Comparison of ENCODE assay signal across 30 mouse cellular contexts in genomic region chr5:77087122-77087521, GRCm38 (mm10).
"Had no signal": no experiment of that assay in that cellular context is flagged by ENCODE, and none has a peak within 500 bp of the region (broad histone marks: within the 10 kb centered on the region; RNA-seq: fewer than 3 reads in every experiment).

No protein-coding gene starts in this region.

- H3K36me3 ChIP-seq: hindbrain, embryonic 10.5 days; hindbrain, embryonic 12.5 days; hindbrain, embryonic 13.5 days; hindbrain, embryonic 15.5 days; intestine, embryonic 15.5 days; kidney, embryonic 15.5 days had no signal

- H3K9me3 ChIP-seq: heart, embryonic 10.5 days; heart, embryonic 12.5 days; heart, embryonic 13.5 days; heart, embryonic 15.5 days; hindbrain, embryonic 10.5 days; hindbrain, embryonic 12.5 days; hindbrain, embryonic 13.5 days; hindbrain, embryonic 15.5 days; intestine, embryonic 15.5 days; kidney, embryonic 15.5 days had no signal

- H3K9ac ChIP-seq: heart, embryonic 12.5 days; heart, embryonic 13.5 days; heart, embryonic 15.5 days; hindbrain, embryonic 12.5 days; hindbrain, embryonic 13.5 days; hindbrain, embryonic 14.5 days; hindbrain, embryonic 15.5 days; intestine, embryonic 15.5 days; kidney, embryonic 15.5 days had no signal

- H3K27ac ChIP-seq: heart, embryonic 10.5 days; heart, embryonic 13.5 days; heart, embryonic 15.5 days; hindbrain, embryonic 10.5 days; hindbrain, embryonic 12.5 days; hindbrain, embryonic 13.5 days; hindbrain, embryonic 14.5 days; hindbrain, embryonic 15.5 days; hindbrain, postnatal 0 days; intestine, embryonic 15.5 days; kidney, embryonic 15.5 days; kidney, postnatal 0 days; layer of hippocampus, adult 2 months had no signal

- H3K4me3 ChIP-seq: heart, embryonic 10.5 days; heart, embryonic 12.5 days; heart, embryonic 13.5 days; heart, embryonic 15.5 days; hindbrain, embryonic 10.5 days; hindbrain, embryonic 12.5 days; hindbrain, embryonic 13.5 days; hindbrain, embryonic 15.5 days; intestine, embryonic 15.5 days; kidney, embryonic 15.5 days; layer of hippocampus, adult 2 months had no signal

- H3K27me3 ChIP-seq: heart, embryonic 13.5 days; heart, embryonic 15.5 days; hindbrain, embryonic 12.5 days; hindbrain, embryonic 13.5 days; hindbrain, embryonic 15.5 days; intestine, embryonic 15.5 days; kidney, embryonic 15.5 days had no signal

- H3K4me1 ChIP-seq: intestine, embryonic 15.5 days; kidney, embryonic 15.5 days had no signal

- DNase-seq: heart, postnatal 10 days; heart, postnatal 14 days; heart, postnatal 36 days; heart, postnatal 4 days; kidney, adult 11 months; kidney, adult 18-20 months; kidney, adult 2 months; kidney, adult 8-10 months; kidney, adult 9 months; kidney, postnatal 10 days; kidney, postnatal 14 days; kidney, postnatal 25 days; kidney, postnatal 36 days; kidney, postnatal 4 days; layer of hippocampus, adult 9-11 months; layer of hippocampus, postnatal 36 days had no signal
